Mouse (Mus musculus) heart, embryonic 11.5 days (tissue): Measurements from ENCODE around the gene Szrd1. TPM values are rescaled to one million over a fixed set of nuclear protein-coding genes. Genes with fewer than 3 reads are reported as not detected.

Experiments used
- ATAC-seq: fragments of 200-750 bp; cut with Nextera tagmentation; replicated peaks from 2 replicates; pipeline ENCODE4 v1.8.0; 2017; ENCODE audit warnings: moderate library complexity; ENCODE audit not compliant: insufficient number of reproducible peaks, low FRiP score, low TSS enrichment
- H3K27ac ChIP-seq: fragments of 300-500 bp; sonication (generic); 2 replicates; pipeline ENCODE4 v1.5.1; 2014; ENCODE audit warnings: mild to moderate bottlenecking, low read depth, low read length
- H3K27me3 ChIP-seq: fragments of 300-500 bp; sonication (generic); 2 replicates; pipeline ENCODE4 v1.6.1; 2014; ENCODE audit warnings: mild to moderate bottlenecking, low read length, mixed read lengths; ENCODE audit not compliant: control insufficient read depth, insufficient read depth
- H3K36me3 ChIP-seq: fragments of 300-500 bp; sonication (generic); 2 replicates; pipeline ENCODE4 v1.6.1; 2014; ENCODE audit warnings: mild to moderate bottlenecking, low read length, moderate library complexity, mixed read lengths; ENCODE audit not compliant: control insufficient read depth, insufficient read depth
- H3K4me1 ChIP-seq: fragments of 300-500 bp; sonication (generic); 2 replicates; pipeline ENCODE4 v1.6.1; 2014; ENCODE audit warnings: low read length; ENCODE audit not compliant: control insufficient read depth, insufficient read depth
- H3K4me2 ChIP-seq: fragments of 300-500 bp; sonication (generic); 2 replicates; pipeline ENCODE4 v1.6.1; 2014; ENCODE audit warnings: mild to moderate bottlenecking, moderate library complexity
- H3K4me3 ChIP-seq: fragments of 300-500 bp; sonication (generic); 2 replicates; pipeline ENCODE4 v1.5.1; 2014; ENCODE audit warnings: low read depth, low read length
- H3K9ac ChIP-seq: fragments of 300-500 bp; sonication (generic); 2 replicates; pipeline ENCODE4 v1.6.1; 2014; ENCODE audit warnings: mild to moderate bottlenecking, low read depth, low read length, moderate library complexity
- H3K9me3 ChIP-seq: fragments of 300-500 bp; sonication (generic); replicated peaks from 2 replicates; pipeline ENCODE4 v1.6.1; 2016; ENCODE audit warnings: low read length; ENCODE audit not compliant: control insufficient read depth
- WGBS: fragments of 180-500 bp; shearing (Covaris S2); extraction: QIAGEN DNeasy Blood & Tissue Kit; methylation state at CpG from one replicate; pipeline ENCODE4 v1.1.7; 2014; ENCODE audit not compliant: insufficient replicate concordance; 5-methylcytosine and 5-hydroxymethylcytosine counted together
- polyA plus RNA-seq: library from polyadenylated mRNA; unstranded; fragments of >200 nt; fragmentation: Nextera tagmentation; extraction: Ambion mirVana; gene quantifications from 2 replicates; pipeline ENCODE4 v1.2.1, GENCODE M21; 2014

Gene Szrd1
- polyA plus RNA-seq, 1 experiment from 2014 or later: 25.7 TPM

DNA sequence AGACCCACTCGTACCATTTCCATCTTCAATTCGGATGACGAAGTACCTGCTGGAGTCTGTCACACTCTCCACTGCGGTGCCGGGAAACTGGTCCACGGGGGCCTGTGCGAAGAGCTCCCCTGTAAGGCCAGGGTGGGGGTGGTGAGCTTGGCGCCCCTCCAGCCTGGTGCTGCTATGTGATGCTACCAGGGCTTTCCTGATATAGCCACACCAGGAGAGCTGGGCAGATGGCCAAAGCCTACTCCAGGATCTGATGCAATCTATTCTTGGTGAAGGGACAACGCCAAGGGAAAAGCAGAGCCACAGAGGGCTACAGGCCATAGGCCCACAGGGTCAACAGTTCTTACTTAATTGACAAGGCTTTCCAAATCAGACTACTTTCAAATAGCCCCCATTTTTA lies 65.9 kb downstream of the Szrd1 start:
- Histone ChIP-seq H3K4me2 (no peak overlapping the region), H3K9me3 (no peaks in the 10 kb centered on the region), H3K27ac (0 out of 2 replicates have a peak overlapping the region, but pooled peaks have one; percentile 51), H3K9ac (no peak overlapping the region), H3K4me3 (no peak overlapping the region), H3K36me3 (peaks cover 20% of the 10 kb centered on the region), H3K27me3 (no peaks in the 10 kb centered on the region), H3K4me1 (peaks cover 37% of the 10 kb centered on the region)
- ATAC-seq: no peak
- 69% methylated on average over 9 of the region's 9 CpGs for WGBS

DNA sequence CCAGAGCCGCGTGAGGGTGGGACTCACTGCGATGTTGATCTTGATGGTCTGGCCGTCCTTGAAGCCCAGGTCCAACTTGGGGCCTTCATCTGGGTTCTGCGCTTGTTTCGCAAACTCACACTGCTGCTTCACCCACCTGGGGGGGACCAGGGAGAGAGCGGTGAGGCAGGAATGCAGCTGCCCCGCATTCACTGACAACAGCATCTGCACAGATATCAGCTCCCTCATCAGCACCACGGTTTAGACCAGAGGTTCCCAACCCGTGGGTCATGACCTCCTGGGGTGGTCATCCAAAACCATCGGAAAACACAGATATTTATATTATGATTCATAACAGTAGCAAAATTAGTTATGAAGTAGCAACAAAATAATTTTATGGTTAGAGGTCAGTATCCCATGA lies 67.1 kb downstream of the Szrd1 start:
- no peak overlapping the region for H3K4me3 ChIP-seq
- 85% methylated on average over 11 of the region's 11 CpGs for WGBS
- H3K9me3 ChIP-seq: no peaks in the 10 kb centered on the region
- H3K4me2 ChIP-seq: no peak overlapping the region
- H3K4me1 ChIP-seq: peaks cover 38% of the 10 kb centered on the region
- no peak overlapping the region for H3K27ac ChIP-seq
- no peak overlapping the region for H3K9ac ChIP-seq
- peaks cover 30% of the 10 kb centered on the region for H3K36me3 ChIP-seq
- H3K27me3 ChIP-seq: no peaks in the 10 kb centered on the region
- no peak for ATAC-seq

DNA sequence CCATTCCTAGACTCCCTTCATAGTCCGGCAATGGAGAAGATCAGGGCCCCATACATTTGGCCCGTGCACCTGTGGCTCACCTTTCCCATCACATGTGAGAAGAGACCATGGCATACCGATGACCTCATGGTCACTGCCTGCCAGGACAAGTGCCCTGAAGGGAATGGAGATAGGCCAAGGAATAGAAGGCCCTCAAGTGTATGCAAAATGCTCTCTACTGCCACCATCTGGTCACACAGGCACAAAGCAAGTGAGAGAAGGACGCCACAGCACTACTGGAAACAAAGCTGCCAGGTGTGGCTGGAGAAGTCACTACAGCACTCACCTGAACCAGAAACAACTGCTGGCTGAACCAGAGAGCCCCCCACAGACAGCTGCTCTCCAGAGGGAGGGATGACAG lies 69.8 kb downstream of the Szrd1 start:
- Histone ChIP-seq H3K4me3 (no peak overlapping the region), H3K4me2 (no peak overlapping the region), H3K9me3 (no peaks in the 10 kb centered on the region), H3K27ac (no peak overlapping the region), H3K4me1 (peaks cover 24% of the 10 kb centered on the region), H3K9ac (no peak overlapping the region), H3K27me3 (no peaks in the 10 kb centered on the region), H3K36me3 (peaks cover 46% of the 10 kb centered on the region)
- no peak for ATAC-seq
- WGBS: 59% methylated on average over 4 of the region's 4 CpGs

DNA sequence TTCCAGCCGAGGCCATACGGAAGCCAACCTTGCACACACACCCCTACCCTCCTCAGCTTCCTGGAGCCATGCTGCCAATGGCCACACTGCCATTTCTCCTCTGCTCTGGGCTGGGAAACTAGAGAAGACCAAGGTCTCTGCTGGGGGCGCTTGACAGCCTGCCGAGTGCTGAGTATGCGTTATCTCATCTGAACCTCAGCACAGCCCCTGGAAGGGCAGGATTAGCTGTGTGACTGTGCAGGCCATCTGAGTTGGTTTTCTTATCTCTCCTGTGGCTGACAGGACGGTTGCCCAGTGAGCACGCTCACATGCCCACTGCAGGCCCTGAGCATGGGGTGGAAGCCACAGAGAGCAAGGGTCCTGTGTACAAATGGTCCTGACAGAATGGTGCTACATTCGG lies 70.9 kb downstream of the Szrd1 start:
- Histone ChIP-seq H3K4me1 (peaks cover 17% of the 10 kb centered on the region), H3K9me3 (no peaks in the 10 kb centered on the region), H3K4me2 (no peak overlapping the region), H3K36me3 (peaks cover 46% of the 10 kb centered on the region), H3K4me3 (no peak overlapping the region), H3K9ac (no peak overlapping the region), H3K27me3 (no peaks in the 10 kb centered on the region), H3K27ac (no peak overlapping the region)
- ATAC-seq: no peak
- WGBS: 46% methylated on average over 8 of the region's 8 CpGs

DNA sequence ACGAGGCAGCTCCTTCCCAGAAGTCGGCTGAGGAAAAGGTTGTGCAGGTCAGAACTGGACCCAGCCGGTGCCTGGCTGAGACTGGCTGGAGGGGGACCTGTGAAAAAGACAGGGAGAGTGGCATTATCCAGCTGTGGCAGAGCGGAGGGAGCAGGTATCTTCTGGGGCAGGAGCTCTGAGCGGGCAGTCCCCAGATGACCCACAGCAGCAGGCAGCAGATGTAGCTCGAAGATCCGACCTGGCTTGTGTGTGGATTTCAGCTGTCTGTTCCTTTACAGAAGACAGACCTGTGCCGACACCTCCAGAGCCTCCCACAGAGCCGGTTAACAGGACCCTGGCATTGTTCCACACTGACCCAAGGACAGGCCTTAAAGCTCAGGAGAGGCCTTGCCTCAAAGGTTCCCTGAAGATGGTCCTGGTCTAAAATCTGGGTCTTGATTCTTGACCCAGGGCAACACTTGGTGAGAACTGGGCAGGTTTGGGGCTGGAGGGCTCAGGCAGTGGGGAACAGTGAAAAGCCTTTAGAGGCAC lies 72.0 kb downstream of the Szrd1 start:
- H3K36me3 ChIP-seq: peaks cover 46% of the 10 kb centered on the region

DNA sequence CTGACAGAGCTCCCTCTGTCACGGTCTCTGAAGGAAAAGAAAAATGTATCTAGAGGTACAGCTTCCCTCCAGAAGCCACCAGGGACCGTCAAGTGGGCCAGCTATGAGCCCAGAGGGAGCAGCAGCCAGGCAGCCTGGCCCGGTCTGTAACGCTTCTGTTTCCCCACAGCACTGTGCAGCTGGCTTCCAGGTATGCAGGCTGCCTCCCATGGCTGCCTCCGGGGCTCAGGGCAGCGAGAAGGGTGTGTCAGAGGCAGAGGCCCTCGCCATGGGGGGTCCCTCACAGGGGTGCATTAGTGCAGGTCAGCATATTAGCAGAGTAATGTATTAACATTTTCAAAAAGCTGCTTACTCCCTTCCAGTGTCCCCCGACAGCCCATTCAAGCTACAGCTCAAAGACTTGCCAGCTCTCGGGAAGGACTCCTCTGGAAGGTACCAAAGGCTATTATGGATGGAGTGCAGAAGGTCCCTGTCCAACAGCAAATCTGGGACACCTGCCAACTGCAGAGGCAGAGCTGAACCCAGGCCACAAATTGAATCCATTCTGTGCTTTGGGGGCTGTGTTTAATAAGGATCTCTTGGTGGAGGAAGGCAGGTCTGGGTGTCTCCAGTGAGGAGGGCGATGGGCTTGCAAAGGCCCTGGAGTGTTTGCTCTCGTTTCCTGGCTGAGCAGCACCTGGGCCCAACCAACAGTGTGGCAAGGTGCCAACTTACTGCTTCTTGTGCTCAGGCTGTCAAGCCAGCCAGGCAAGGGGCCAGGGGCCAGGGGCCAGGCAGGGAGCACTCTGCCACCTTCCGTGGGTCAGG lies 72.7 kb downstream of the Szrd1 start:
- no peak for ATAC-seq
- H3K4me2 ChIP-seq: no peak overlapping the region
- H3K4me3 ChIP-seq: no peak overlapping the region
- peaks cover 12% of the 10 kb centered on the region for H3K4me1 ChIP-seq
- peaks cover 43% of the 10 kb centered on the region for H3K36me3 ChIP-seq
- H3K27me3 ChIP-seq: no peaks in the 10 kb centered on the region
- H3K27ac ChIP-seq: no peak overlapping the region
- 86% methylated on average over 12 of the region's 12 CpGs for WGBS
- H3K9me3 ChIP-seq: no peaks in the 10 kb centered on the region
- no peak overlapping the region for H3K9ac ChIP-seq

More for the DNA sequence above, 72.0 kb downstream of the Szrd1 start:
- Histone ChIP-seq H3K27me3 (no peaks in the 10 kb centered on the region), H3K4me3 (no peak overlapping the region), H3K27ac (no peak overlapping the region), H3K9me3 (no peaks in the 10 kb centered on the region), H3K4me2 (no peak overlapping the region), H3K9ac (no peak overlapping the region), H3K4me1 (peaks cover 12% of the 10 kb centered on the region)
- no peak for ATAC-seq
- WGBS: 89% methylated on average over 9 of the region's 9 CpGs

DNA sequence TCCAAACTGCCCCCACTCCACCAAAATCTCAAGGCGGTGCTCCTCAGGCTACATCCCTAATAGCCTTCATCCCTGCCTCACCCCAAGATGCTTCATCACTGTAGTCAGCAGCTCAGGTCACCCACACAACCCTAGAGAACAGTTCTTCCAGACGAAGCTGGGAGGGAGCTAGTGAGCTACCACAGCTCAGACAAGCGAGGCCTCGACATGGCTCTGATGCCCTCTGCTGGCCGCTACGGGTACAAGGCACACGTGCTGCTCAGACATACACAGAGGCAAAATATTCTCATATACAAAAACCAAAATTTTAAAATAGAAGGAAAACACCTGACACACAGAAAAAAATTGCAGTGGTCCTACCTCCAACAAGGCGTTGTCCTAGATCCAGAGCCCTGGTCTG lies 74.5 kb downstream of the Szrd1 start:
- WGBS: 5% methylated on average over 8 of the region's 8 CpGs
- no peak for ATAC-seq

DNA sequence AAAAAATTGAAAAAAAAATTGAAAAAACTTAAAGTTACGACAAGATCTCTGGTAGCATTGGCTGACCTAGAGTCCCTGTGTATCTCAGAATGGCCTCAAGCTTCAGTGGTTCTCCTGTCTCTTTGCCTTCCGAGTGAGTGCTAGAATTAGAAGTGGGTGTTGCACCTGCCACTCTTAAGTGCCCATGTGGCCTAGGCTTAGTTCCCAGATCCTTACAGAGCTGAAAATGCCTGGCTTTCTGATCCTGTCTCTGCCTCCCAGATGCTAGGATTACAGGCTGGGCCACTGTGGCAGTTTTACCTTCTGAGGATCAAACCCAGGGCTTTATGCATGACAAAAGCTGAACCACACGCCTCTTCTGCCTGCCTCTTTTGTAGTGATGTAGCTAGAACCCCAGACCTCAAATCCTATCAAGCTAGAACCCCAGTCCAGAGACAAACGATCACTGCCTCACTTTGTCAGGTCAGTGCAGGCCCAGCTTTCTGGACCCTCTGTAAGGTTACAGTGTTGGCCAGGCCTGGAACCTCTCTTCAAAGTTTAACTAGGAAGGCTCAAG lies 75.4 kb downstream of the Szrd1 start:
- H3K9ac ChIP-seq: no peak overlapping the region
- H3K27me3 ChIP-seq: no peaks in the 10 kb centered on the region
- H3K4me2 ChIP-seq: no peak overlapping the region
- H3K4me1 ChIP-seq: peaks cover 13% of the 10 kb centered on the region
- H3K9me3 ChIP-seq: no peaks in the 10 kb centered on the region
- peaks cover 30% of the 10 kb centered on the region for H3K36me3 ChIP-seq
- no peak overlapping the region for H3K27ac ChIP-seq
- 76% methylated on average over 4 of the region's 4 CpGs for WGBS
- no peak overlapping the region for H3K4me3 ChIP-seq
- ATAC-seq: no peak

More for the DNA sequence above, 74.5 kb downstream of the Szrd1 start:
- H3K9me3 ChIP-seq: no peaks in the 10 kb centered on the region
- no peak overlapping the region for H3K4me2 ChIP-seq
- H3K27ac ChIP-seq: no peak overlapping the region
- no peak overlapping the region for H3K4me3 ChIP-seq
- H3K4me1 ChIP-seq: peaks cover 12% of the 10 kb centered on the region
- H3K36me3 ChIP-seq: peaks cover 37% of the 10 kb centered on the region
- no peaks in the 10 kb centered on the region for H3K27me3 ChIP-seq
- H3K9ac ChIP-seq: no peak overlapping the region
